ENCODE assay signal across 8 mouse cellular contexts in genomic region chr7:30072146-30073028, GRCm38 (mm10). TPM values are rescaled to one million over a fixed set of nuclear protein-coding genes. Genes with fewer than 3 reads are reported as not detected.
A peak's percentile ranks its signal among the peaks of the same experiment; 100 is the strongest.
DNase-seq lines count a peak whose midpoint lies in the region; ATAC-seq lines count a peak whose summit lies in the region.

Gene Zfp82, minus strand, starts transcription at chr7:30072900.

- H3K4me3 ChIP-seq in hindbrain, embryonic 13.5 days: peak within 1 kb of the TSS; percentile 89

- H3K27ac ChIP-seq in hindbrain, embryonic 13.5 days: peak within 1 kb of the TSS; percentile 90

- no peaks in the 10 kb centered on the region for H3K9me3 ChIP-seq in hindbrain, embryonic 13.5 days

- under 1% methylated on average over 47 of the region's 50 CpGs for WGBS in hindbrain, embryonic 13.5 days

- peaks cover 13% of the 10 kb centered on the region for H3K4me1 ChIP-seq in hindbrain, embryonic 13.5 days (replicated peaks)

- ATAC-seq in hindbrain, embryonic 13.5 days (ENCODE audit: low FRiP score): peak; percentile 95
- peak; percentile 94 for ATAC-seq in megakaryocyte, adult 5-6 weeks (ENCODE audit: poor library complexity, severe bottlenecking)

- peak within 1 kb of the TSS; percentile 90 for H3K4me2 ChIP-seq in hindbrain, embryonic 13.5 days

- DNase-seq in T-cell, adult 2 months (ENCODE audit: low spot score): peak; percentile 79
- DNase-seq in cerebellum, postnatal 14 days: peak; percentile 86 to 90
- DNase-seq in frontal cortex, postnatal 14 days (ENCODE audit: low spot score in 2 of 2): peak; percentile 56 to 62
- DNase-seq in left cerebral cortex, adult 18-20 months (ENCODE audit: low spot score in 2 of 2): peak; percentile 78 to 87
- DNase-seq in right cerebral cortex, adult 2 months (ENCODE audit: low spot score in 2 of 2): peak; percentile 78 to 79
- peak; percentile 30 for DNase-seq in urinary bladder, postnatal 10 days (ENCODE audit: low spot score)

- H3K27me3 ChIP-seq in hindbrain, embryonic 13.5 days: no peaks in the 10 kb centered on the region

- peak within 1 kb of the TSS; percentile 89 for H3K9ac ChIP-seq in hindbrain, embryonic 13.5 days

- peaks cover 38% of the 10 kb centered on the region for H3K36me3 ChIP-seq in hindbrain, embryonic 13.5 days

RNA-seq across cellular contexts. Expression of gene Zfp82, which starts in this region (rescaled TPM):
- polyA plus RNA-seq in hindbrain, embryonic 13.5 days (2015; fragmentation: Nextera tagmentation; extraction: Ambion mirVana): 12.8 and 12.9 TPM in 2 replicates
- 1 to 10 TPM; 4.1 to 6.0 TPM for total RNA-seq in left cerebral cortex, adult 18-20 months (2021)
- total RNA-seq in megakaryocyte, adult 5-6 weeks (2015): 0.83 and 0.91 TPM in 2 replicates
- 3.0 and 3.2 TPM in 2 replicates for total RNA-seq in megakaryocyte, adult 5-6 weeks (2017)

Comparison
In these comparisons a context has a peak if more than half of its experiments do, and no peak if none do; other contexts are left out.
1. Peak in every context shown above with its lines: DNase-seq, ATAC-seq, H3K4me3 ChIP-seq and H3K27ac ChIP-seq.
2. DNase-seq: peak in every context shown above with its lines; median percentile 88 in cerebellum, postnatal 14 days; 82 in left cerebral cortex, adult 18-20 months; 79 in T-cell, adult 2 months; 78 in right cerebral cortex, adult 2 months; 59 in frontal cortex, postnatal 14 days; 30 in urinary bladder, postnatal 10 days.